Mouse (Mus musculus) hindbrain, embryonic 11.5 days (tissue): ENCODE data around the gene Znrf3. TPM values are rescaled to one million over a fixed set of nuclear protein-coding genes. Genes with fewer than 3 reads are reported as not detected.

Experiments used
- ATAC-seq: fragments of 200-750 bp; cut with Nextera tagmentation; 2 replicates; pipeline ENCODE4 v1.8.0; 2017; ENCODE audit warnings: mild to moderate bottlenecking, moderate TSS enrichment, moderate library complexity; ENCODE audit not compliant: low FRiP score
- DNase-seq: peaks from one replicate; pipeline ENCODE4 v3.0.0-alpha.2; 2015; ENCODE audit warnings: low spot score
- H3K27ac ChIP-seq: fragments of 300-500 bp; sonication (generic); 2 replicates; pipeline ENCODE4 v1.5.1; 2014; ENCODE audit warnings: mild to moderate bottlenecking, low read depth, low read length
- H3K27me3 ChIP-seq: fragments of 300-500 bp; sonication (generic); 2 replicates; pipeline ENCODE4 v1.6.1; 2014; ENCODE audit warnings: mild to moderate bottlenecking, low read length, moderate library complexity, mixed read lengths; ENCODE audit not compliant: control insufficient read depth, insufficient read depth
- H3K36me3 ChIP-seq: fragments of 300-500 bp; sonication (generic); 2 replicates; pipeline ENCODE4 v1.6.1; 2014; ENCODE audit warnings: mild to moderate bottlenecking, low read length, moderate library complexity, mixed read lengths; ENCODE audit not compliant: control insufficient read depth, insufficient read depth
- H3K4me1 ChIP-seq: fragments of 300-500 bp; sonication (generic); replicated peaks from 2 replicates; pipeline ENCODE4 v1.6.1; 2014; ENCODE audit warnings: low read length, mixed read lengths; ENCODE audit not compliant: control insufficient read depth, insufficient read depth
- H3K4me2 ChIP-seq: fragments of 300-500 bp; sonication (generic); replicated peaks from 2 replicates; pipeline ENCODE4 v1.6.1; 2014; ENCODE audit warnings: mild to moderate bottlenecking, low read depth, low read length
- H3K4me3 ChIP-seq: fragments of 300-500 bp; sonication (generic); 2 replicates; pipeline ENCODE4 v1.5.1; 2014; ENCODE audit warnings: low read depth, low read length
- H3K9ac ChIP-seq: fragments of 300-500 bp; sonication (generic); 2 replicates; pipeline ENCODE4 v1.6.1; 2014; ENCODE audit warnings: low read depth, low read length
- H3K9me3 ChIP-seq: fragments of 300-500 bp; sonication (generic); 2 replicates; pipeline ENCODE4 v1.6.1; 2016; ENCODE audit warnings: low read length; ENCODE audit not compliant: control insufficient read depth
- WGBS: fragments of 180-500 bp; shearing (Covaris S2); extraction: QIAGEN DNeasy Blood & Tissue Kit; methylation state at CpG from one replicate; pipeline ENCODE4 v1.1.7; 2014; 5-methylcytosine and 5-hydroxymethylcytosine counted together
- polyA plus RNA-seq: library from polyadenylated mRNA; unstranded; fragments of >200 nt; fragmentation: Nextera tagmentation; extraction: Ambion mirVana; gene quantifications from 2 replicates; pipeline ENCODE4 v1.2.1, GENCODE M21; 2014

Gene Znrf3
- polyA plus RNA-seq, 1 experiment from 2014 or later: 11.5 TPM

GRCm38 (mm10) chr11:5415617-5416338, 28.9 kb downstream of the Znrf3 start:
- 23% methylated on average over 6 of the region's 6 CpGs for WGBS
- peak; percentile 35 for DNase-seq
- no peaks in the 10 kb centered on the region for H3K36me3 ChIP-seq
- H3K4me2 ChIP-seq: no peak overlapping the region
- H3K9ac ChIP-seq: no peak overlapping the region
- H3K9me3 ChIP-seq: no peaks in the 10 kb centered on the region
- H3K27me3 ChIP-seq: no peaks in the 10 kb centered on the region
- no peak overlapping the region for H3K4me3 ChIP-seq
- H3K27ac ChIP-seq: peak overlapping the region; percentile 64; the same call in 1 of the 2 replicates
- no peak for ATAC-seq
- H3K4me1 ChIP-seq: peaks cover 6% of the 10 kb centered on the region

GRCm38 (mm10) chr11:5414856-5415616, 29.6 kb downstream of the Znrf3 start:
- Histone ChIP-seq H3K4me2 (no peak overlapping the region), H3K27ac (no peak overlapping the region), H3K27me3 (no peaks in the 10 kb centered on the region), H3K9ac (no peak overlapping the region), H3K4me1 (peaks cover 6% of the 10 kb centered on the region), H3K4me3 (no peak overlapping the region), H3K9me3 (no peaks in the 10 kb centered on the region), H3K36me3 (no peaks in the 10 kb centered on the region)
- 29% methylated on average over 2 of the region's 2 CpGs for whole genome bisulfite sequencing
- ATAC-seq: no peak
- no peak for DNase-seq

- Histone ChIP-seq H3K27ac (no peak overlapping the region), H3K4me3 (no peak overlapping the region), H3K4me2 (no peak overlapping the region), H3K36me3 (no peaks in the 10 kb centered on the region), H3K9ac (no peak overlapping the region), H3K4me1 (peaks cover 6% of the 10 kb centered on the region), H3K27me3 (no peaks in the 10 kb centered on the region), H3K9me3 (no peaks in the 10 kb centered on the region)
- no peak for ATAC-seq
- DNase-seq: no peak
- WGBS: 67% methylated on average over 2 of the region's 2 CpGs
Measured at GRCm38 (mm10) chr11:5412644-5413190, 31.9 kb downstream of the Znrf3 start.

GRCm38 (mm10) chr11:5411577-5411976, 33.1 kb downstream of the Znrf3 start:
- H3K27me3 ChIP-seq: no peaks in the 10 kb centered on the region
- no peak for DNase-seq
- no peak for ATAC-seq
- no peak overlapping the region for H3K4me2 ChIP-seq
- no peaks in the 10 kb centered on the region for H3K36me3 ChIP-seq
- peaks cover 6% of the 10 kb centered on the region for H3K4me1 ChIP-seq
- no peak overlapping the region for H3K9ac ChIP-seq
- 28% methylated on average over 9 of the region's 9 CpGs for WGBS
- H3K9me3 ChIP-seq: no peaks in the 10 kb centered on the region
- H3K4me3 ChIP-seq: no peak overlapping the region
- no peak overlapping the region for H3K27ac ChIP-seq

- H3K27ac ChIP-seq: no peak overlapping the region
- no peak overlapping the region for H3K4me2 ChIP-seq
- no peak overlapping the region for H3K4me3 ChIP-seq
- ATAC-seq: no peak
- 71% methylated on average over 2 of the region's 2 CpGs for WGBS
- H3K9me3 ChIP-seq: no peaks in the 10 kb centered on the region
- no peaks in the 10 kb centered on the region for H3K36me3 ChIP-seq
- H3K27me3 ChIP-seq: no peaks in the 10 kb centered on the region
- no peak for DNase-seq
- H3K9ac ChIP-seq: no peak overlapping the region
- no peaks in the 10 kb centered on the region for H3K4me1 ChIP-seq
Measured at GRCm38 (mm10) chr11:5404180-5404579, 40.5 kb downstream of the Znrf3 start.

- H3K4me3 ChIP-seq: no peak overlapping the region
- DNase-seq (no peak), ATAC-seq (no peak)
- H3K9me3 ChIP-seq: no peaks in the 10 kb centered on the region
- no peaks in the 10 kb centered on the region for H3K27me3 ChIP-seq
- no peak overlapping the region for H3K27ac ChIP-seq
- no peak overlapping the region for H3K4me2 ChIP-seq
- H3K4me1 ChIP-seq: no peaks in the 10 kb centered on the region
- no peak overlapping the region for H3K9ac ChIP-seq
- no peaks in the 10 kb centered on the region for H3K36me3 ChIP-seq
- WGBS: 72% methylated on average over 4 of the region's 4 CpGs
Measured at GRCm38 (mm10) chr11:5402127-5402733, 42.4 kb downstream of the Znrf3 start.

GRCm38 (mm10) chr11:5398301-5399053, 46.2 kb downstream of the Znrf3 start:
- H3K27me3 ChIP-seq: no peaks in the 10 kb centered on the region
- no peak overlapping the region for H3K27ac ChIP-seq
- no peaks in the 10 kb centered on the region for H3K4me1 ChIP-seq
- no peaks in the 10 kb centered on the region for H3K9me3 ChIP-seq
- no peaks in the 10 kb centered on the region for H3K36me3 ChIP-seq
- H3K4me3 ChIP-seq: no peak overlapping the region
- DNase-seq (no peak), ATAC-seq (no peak)
- 46% methylated on average over 3 of the region's 3 CpGs for WGBS
- H3K4me2 ChIP-seq: no peak overlapping the region
- no peak overlapping the region for H3K9ac ChIP-seq
